Mouse (Mus musculus) midbrain, embryonic 10.5 days (tissue): ENCODE measurements around the gene Iqgap2. TPM values are rescaled to one million over a fixed set of nuclear protein-coding genes. Genes with fewer than 3 reads are reported as not detected.

Experiments used
- DNase-seq: peaks from one replicate; pipeline ENCODE4 v3.0.0-alpha.2; 2017; ENCODE audit warnings: low spot score
- H3K27ac ChIP-seq: fragments of 300-500 bp; sonication (generic); replicated peaks from 2 replicates; pipeline ENCODE4 v1.5.1; 2016; ENCODE audit warnings: mild to moderate bottlenecking
- H3K27me3 ChIP-seq: fragments of 300-500 bp; sonication (generic); 2 replicates; pipeline ENCODE4 v1.6.1; 2016; ENCODE audit warnings: low read depth, mild to moderate bottlenecking; ENCODE audit not compliant: poor library complexity, severe bottlenecking
- H3K36me3 ChIP-seq: fragments of 300-500 bp; sonication (generic); 2 replicates; pipeline ENCODE4 v1.6.1; 2016; ENCODE audit warnings: mild to moderate bottlenecking, moderate library complexity
- H3K4me1 ChIP-seq: fragments of 300-500 bp; sonication (generic); 2 replicates; pipeline ENCODE4 v1.6.1; 2016
- H3K4me3 ChIP-seq: fragments of 300-500 bp; sonication (generic); 2 replicates; pipeline ENCODE4 v1.5.1; 2016; ENCODE audit warnings: mild to moderate bottlenecking, moderate library complexity
- H3K9me3 ChIP-seq: fragments of 300-500 bp; sonication (generic); replicated peaks from 2 replicates; pipeline ENCODE4 v1.6.1; 2016; ENCODE audit warnings: mild to moderate bottlenecking
- WGBS: fragments of 180-500 bp; shearing (Covaris S2); methylation state at CpG from one replicate; pipeline ENCODE4 v1.1.7; 2016; 5-methylcytosine and 5-hydroxymethylcytosine counted together
- polyA plus RNA-seq: library from polyadenylated mRNA; unstranded; fragments of >200 nt; fragmentation: Nextera tagmentation; extraction: Ambion mirVana; gene quantifications from 2 replicates; pipeline ENCODE4 v1.2.1, GENCODE M21; 2016

Iqgap2 gene
- polyA plus RNA-seq, 1 experiment from 2014 or later = 13.9 TPM

DNA sequence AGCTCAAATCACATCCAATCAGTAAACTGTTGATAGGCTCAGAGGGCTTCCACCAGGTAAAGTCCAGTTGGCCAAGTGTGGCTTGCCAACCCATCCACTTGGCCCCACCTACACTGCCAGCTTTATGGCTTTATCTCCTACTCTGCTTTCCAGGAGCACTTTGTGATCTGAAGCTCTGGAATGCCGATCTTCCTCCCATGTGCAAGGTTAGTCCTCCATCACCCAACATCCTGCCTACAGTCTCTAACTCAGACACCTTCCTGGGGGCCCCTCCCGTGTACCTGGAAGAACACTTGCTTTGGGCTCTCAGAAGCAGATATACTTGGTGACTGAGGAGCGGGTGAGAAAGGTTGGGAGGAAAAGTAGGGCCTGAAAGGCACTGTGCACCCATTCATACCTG lies 300.1 kb downstream of the Iqgap2 start:
- DNase-seq = no peak
- Histone ChIP-seq H3K4me3 (no peak overlapping the region), H3K27ac (no peak overlapping the region), H3K27me3 (no peaks in the 10 kb centered on the region), H3K9me3 (no peaks in the 10 kb centered on the region), H3K4me1 (peaks cover under 1% of the 10 kb centered on the region; the same call in 1 of the 2 replicates), H3K36me3 (no peaks in the 10 kb centered on the region)
- 87% methylated on average over 3 of the region's 3 CpGs for WGBS

DNA sequence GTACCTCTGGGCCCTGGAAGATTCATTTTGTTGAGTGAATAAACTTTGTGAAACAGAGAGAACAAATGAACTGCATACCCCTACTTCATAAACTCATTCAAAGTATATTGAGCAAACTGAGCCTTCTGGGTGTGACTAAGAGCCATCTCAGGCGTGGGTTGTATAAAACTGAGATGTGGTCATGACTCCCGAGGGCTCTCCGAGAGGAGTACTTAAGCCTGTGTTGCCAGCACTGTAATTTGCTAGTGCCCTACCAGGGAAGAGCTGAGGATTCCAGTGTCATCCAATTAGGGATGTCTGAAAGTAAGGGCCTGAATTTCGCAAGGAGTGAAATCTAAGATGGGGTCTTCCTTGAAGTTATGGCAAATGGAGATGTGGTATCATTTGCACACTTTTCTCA lies 304.1 kb downstream of the Iqgap2 start:
- DNase-seq = no peak
- Histone ChIP-seq H3K4me1 (peaks cover 6% of the 10 kb centered on the region), H3K36me3 (no peaks in the 10 kb centered on the region), H3K27ac (no peak overlapping the region), H3K4me3 (no peak overlapping the region), H3K27me3 (no peaks in the 10 kb centered on the region), H3K9me3 (no peaks in the 10 kb centered on the region)
- WGBS = 93% methylated on average over 4 of the region's 4 CpGs

DNA sequence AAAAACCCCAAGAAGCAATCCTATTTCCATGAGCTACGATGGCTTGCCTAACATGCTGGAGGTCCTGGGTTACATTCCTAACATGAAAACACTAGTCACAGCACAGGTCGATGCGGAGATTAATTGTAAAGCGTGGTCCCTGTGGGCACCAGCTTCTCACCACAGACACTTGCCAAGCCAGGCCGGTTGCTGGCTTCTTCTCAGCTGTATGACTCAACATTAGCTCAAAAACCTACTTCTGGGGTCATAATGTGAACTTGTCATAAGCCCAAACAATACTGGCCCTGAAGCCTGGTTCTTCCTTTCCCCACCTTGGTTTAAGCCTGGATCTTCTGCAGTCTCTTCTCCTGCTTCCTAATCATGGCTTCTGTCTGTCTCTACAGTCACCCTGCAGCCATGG lies 306.8 kb downstream of the Iqgap2 start:
- DNase-seq = no peak
- Histone ChIP-seq H3K27ac (no peak overlapping the region), H3K9me3 (no peaks in the 10 kb centered on the region), H3K36me3 (no peaks in the 10 kb centered on the region), H3K4me1 (peaks cover 6% of the 10 kb centered on the region), H3K4me3 (no peak overlapping the region), H3K27me3 (no peaks in the 10 kb centered on the region)
- WGBS = 90% methylated on average over 5 of the region's 5 CpGs

DNA sequence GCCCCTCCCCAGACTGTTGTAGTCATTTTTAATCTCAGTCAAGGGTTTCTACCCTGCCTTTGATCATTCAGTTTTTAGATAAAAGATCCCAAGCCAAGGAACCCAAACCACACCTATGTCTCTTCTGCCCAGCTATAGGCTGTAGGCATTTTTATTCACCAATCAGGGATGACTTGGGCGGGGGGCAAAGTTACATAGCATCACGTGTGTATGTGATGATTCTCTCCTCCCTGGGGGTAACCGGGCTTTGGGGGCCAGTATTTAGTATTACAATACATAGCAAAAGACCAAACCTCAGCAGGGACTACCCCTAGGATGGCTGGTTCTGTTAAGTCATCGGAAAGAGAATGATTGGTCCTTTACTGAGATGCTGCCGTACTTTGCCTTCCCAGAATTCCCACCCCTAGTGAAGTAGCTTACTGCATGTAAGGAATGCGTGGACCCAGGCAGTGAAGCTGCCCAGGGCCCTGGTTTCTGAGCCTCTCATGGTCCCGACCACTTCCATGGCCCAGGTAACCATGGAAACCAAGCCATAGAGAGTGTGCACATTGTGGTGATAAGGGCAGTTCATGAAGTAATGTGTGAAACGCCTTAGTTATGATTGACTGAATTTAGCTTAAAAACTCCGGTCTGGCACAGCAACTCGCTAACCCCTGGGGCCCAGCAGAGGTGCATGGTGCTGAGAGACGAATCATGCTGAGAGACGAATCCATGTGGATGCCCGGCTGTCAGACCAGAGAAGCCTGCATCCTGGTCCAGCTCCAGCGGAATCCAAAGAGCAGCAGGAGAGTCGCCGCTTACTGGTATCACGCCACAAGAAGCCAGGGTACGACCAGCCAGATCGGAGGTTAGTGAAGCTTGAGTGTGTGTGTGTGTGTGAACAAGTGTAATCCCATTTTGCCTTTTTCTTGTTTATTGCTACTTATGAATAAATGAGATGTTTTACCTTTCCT lies 308.2 kb downstream of the Iqgap2 start:
- no peak overlapping the region for H3K27ac ChIP-seq
- H3K9me3 ChIP-seq = no peaks in the 10 kb centered on the region
- H3K4me1 ChIP-seq = peaks cover 6% of the 10 kb centered on the region
- H3K36me3 ChIP-seq = no peaks in the 10 kb centered on the region
- 73% methylated on average over 19 of the region's 19 CpGs for WGBS
- no peak for DNase-seq
- no peak overlapping the region for H3K4me3 ChIP-seq
- H3K27me3 ChIP-seq = no peaks in the 10 kb centered on the region

DNA sequence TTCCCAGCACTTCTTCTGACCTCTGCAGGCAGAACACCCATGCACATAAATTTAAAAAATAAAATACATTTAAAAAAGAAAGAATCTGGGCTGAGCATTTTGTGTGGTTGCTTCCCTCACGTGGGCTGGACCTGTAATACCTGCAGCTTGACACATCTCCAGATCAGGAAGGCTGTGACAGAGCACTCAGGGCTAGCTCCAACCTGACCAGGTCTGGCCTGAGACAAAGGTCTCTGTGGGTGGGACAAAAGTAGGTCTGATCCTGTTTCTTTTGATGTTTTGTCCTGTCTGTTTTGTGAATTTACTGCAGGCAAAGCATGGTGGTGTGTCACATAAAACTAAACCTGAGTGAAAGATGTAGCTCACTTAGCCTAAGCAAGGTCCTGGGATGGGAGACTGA lies 309.9 kb downstream of the Iqgap2 start:
- Histone ChIP-seq H3K9me3 (no peaks in the 10 kb centered on the region), H3K27ac (no peak overlapping the region), H3K4me3 (no peak overlapping the region), H3K4me1 (peaks cover 6% of the 10 kb centered on the region), H3K27me3 (no peaks in the 10 kb centered on the region), H3K36me3 (no peaks in the 10 kb centered on the region)
- no peak for DNase-seq
- 57% methylated on average over 1 of the region's 1 CpGs for WGBS

DNA sequence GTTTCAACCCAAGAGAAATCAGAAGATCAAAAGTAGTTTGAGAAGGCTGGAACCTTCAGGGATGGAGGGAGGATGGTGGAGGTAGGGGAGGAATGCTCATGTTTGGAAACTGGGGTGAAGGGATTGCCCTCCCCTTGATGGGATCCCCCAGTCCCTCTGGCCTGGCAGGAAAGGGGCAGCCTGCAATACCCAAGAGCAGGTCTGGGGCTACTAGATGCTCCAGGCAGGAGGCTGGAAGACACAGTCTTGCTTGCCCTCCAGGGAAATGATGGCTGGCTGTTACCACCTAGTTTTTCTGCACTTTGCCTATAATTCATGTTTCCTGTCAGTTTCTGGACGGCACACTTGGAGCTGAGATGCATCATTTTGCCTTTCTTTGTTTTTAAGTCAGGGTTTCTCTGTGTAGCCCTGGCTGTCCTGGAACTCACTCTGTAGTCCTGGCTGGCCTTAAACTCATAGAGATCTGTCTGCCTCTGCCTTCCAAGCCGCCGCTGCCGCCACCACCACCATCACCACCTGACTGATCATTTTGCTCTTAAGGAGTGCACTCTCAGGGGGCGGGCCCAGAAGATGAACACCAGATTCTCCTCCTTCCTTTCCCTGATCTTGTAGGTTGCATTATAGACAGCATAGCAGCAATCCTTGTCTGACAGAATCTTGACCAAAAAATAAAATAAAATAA lies 313.6 kb downstream of the Iqgap2 start:
- Histone ChIP-seq H3K36me3 (no peaks in the 10 kb centered on the region), H3K27ac (no peak overlapping the region), H3K27me3 (no peaks in the 10 kb centered on the region), H3K4me3 (no peak overlapping the region), H3K9me3 (no peaks in the 10 kb centered on the region), H3K4me1 (no peaks in the 10 kb centered on the region)
- WGBS = 90% methylated on average over 5 of the region's 5 CpGs
- no peak for DNase-seq

Other genes starting within 250 kb of the Iqgap2 start
- 1.5 and 2.3 TPM in 2 replicates for gene F2rl2, start 195.1 kb downstream of the Iqgap2 start, polyA plus RNA-seq
- gene Gm20075, start 189.5 kb upstream of the Iqgap2 start, polyA plus RNA-seq = 36.8 and 38.5 TPM in 2 replicates
- not detected in 2 replicates for gene Gm17190, start 190.1 kb upstream of the Iqgap2 start, polyA plus RNA-seq
- gene Sv2c, start 240.7 kb upstream of the Iqgap2 start, polyA plus RNA-seq = 1.1 and 1.2 TPM in 2 replicates